In genomic region chr5:114130211-114130605, GRCm38 (mm10) we compare ENCODE assay signal across 8 mouse cellular contexts. TPM values are rescaled to one million over a fixed set of nuclear protein-coding genes. Genes with fewer than 3 reads are reported as not detected.
A peak's percentile ranks its signal among the peaks of the same experiment; 100 is the strongest.
DNase-seq lines count a peak whose midpoint lies in the region; ATAC-seq and TF ChIP-seq lines count a peak whose summit lies in the region.

TSS of gene Ung (plus strand) at chr5:114130386.

- no peaks in the 10 kb centered on the region for H3K36me3 ChIP-seq in hindbrain, embryonic 11.5 days (ENCODE audit: control insufficient read depth, insufficient read depth, low read length)
- H3K36me3 ChIP-seq in liver, adult 2 months (ENCODE audit: control insufficient read depth, insufficient read depth, low read length): no peaks in the 10 kb centered on the region

- WGBS in hindbrain, embryonic 11.5 days: 1% methylated on average over 20 of the region's 29 CpGs
- 2% methylated on average over 29 of the region's 29 CpGs for WGBS in liver, adult 2 months

- no peak for TF ChIP-seq CTCF in embryonic fibroblast, embryonic 13.5 days (IDR thresholded peaks at IDR 0.05; ENCODE audit: borderline replicate concordance, insufficient read depth, low read length)
- no peak for TF ChIP-seq CTCF in liver, adult 2 months (IDR thresholded peaks at IDR 0.05; ENCODE audit: low read depth, low read length)

- H3K27ac ChIP-seq in embryonic fibroblast, embryonic 13.5 days (ENCODE audit: insufficient read depth, low read length): no peak within 1 kb of the TSS
- H3K27ac ChIP-seq in hindbrain, embryonic 11.5 days (ENCODE audit: low read depth, low read length): peak within 1 kb of the TSS; percentile 1; the same call in 1 of the 2 replicates
- peak within 1 kb of the TSS; percentile 93 for H3K27ac ChIP-seq in liver, adult 2 months (replicated peaks; ENCODE audit: insufficient read depth, low read depth, low read length)

- H3K4me2 ChIP-seq in hindbrain, embryonic 11.5 days (replicated peaks; ENCODE audit: low read depth, low read length): peak within 1 kb of the TSS; percentile 99

- H3K27me3 ChIP-seq in hindbrain, embryonic 11.5 days (ENCODE audit: control insufficient read depth, insufficient read depth, low read length): no peaks in the 10 kb centered on the region
- H3K27me3 ChIP-seq in liver, adult 2 months (ENCODE audit: control insufficient read depth, insufficient read depth, low read length): no peaks in the 10 kb centered on the region

- no peaks in the 10 kb centered on the region for H3K79me2 ChIP-seq in liver, adult 2 months (ENCODE audit: control insufficient read depth, insufficient read depth, low read length)

- peak within 1 kb of the TSS; percentile 63 for H3K4me3 ChIP-seq in embryonic fibroblast, embryonic 13.5 days (ENCODE audit: insufficient read depth, low read length)
- peak within 1 kb of the TSS; percentile 81 for H3K4me3 ChIP-seq in hindbrain, embryonic 11.5 days (ENCODE audit: low read depth, low read length)
- peak within 1 kb of the TSS; percentile 69 for H3K4me3 ChIP-seq in liver, adult 2 months (ENCODE audit: insufficient read depth, low read depth, low read length)

- H3K9ac ChIP-seq in hindbrain, embryonic 11.5 days (ENCODE audit: low read depth, low read length): peak within 1 kb of the TSS; percentile 54
- H3K9ac ChIP-seq in liver, adult 2 months (ENCODE audit: low read depth, low read length): peak within 1 kb of the TSS; percentile 86

- peak; percentile 53 for ATAC-seq in hindbrain, embryonic 11.5 days (ENCODE audit: low FRiP score)

- DNase-seq in adrenal gland, postnatal 25 days: peak; percentile 47
- no peak for DNase-seq in adrenal gland, adult 18-20 months (ENCODE audit: low spot score in 2 of 2)
- DNase-seq in ZHBTc4 (ENCODE audit: low read depth, low spot score): peak; percentile 91
- DNase-seq in hindbrain, embryonic 11.5 days (ENCODE audit: low spot score): peak; percentile 87
- peak; percentile 21 for DNase-seq in liver, adult 2 months (ENCODE audit: extremely low read depth, low read depth, low spot score)
- peak; percentile 90 for DNase-seq in naive thymus-derived CD4-positive, alpha-beta T cell, adult 2 months (ENCODE audit: low read depth)
- no peak for DNase-seq in layer of hippocampus, adult 18-20 months (ENCODE audit: low spot score in 2 of 2)

- no peak for TF ChIP-seq POLR2A in embryonic fibroblast, embryonic 13.5 days (IDR thresholded peaks at IDR 0.05; ENCODE audit: low read depth, low read length)
- no peak for TF ChIP-seq POLR2A in liver, adult 2 months (IDR thresholded peaks at IDR 0.05; ENCODE audit: extremely low read depth, insufficient read depth, low read length)

- peaks cover 2% of the 10 kb centered on the region; the same call in 1 of the 2 replicates for H3K4me1 ChIP-seq in embryonic fibroblast, embryonic 13.5 days (ENCODE audit: control insufficient read depth, insufficient read depth, low read length)
- 0 out of 2 replicates have a peak, but pooled peaks cover 2% of the 10 kb centered on the region for H3K4me1 ChIP-seq in hindbrain, embryonic 11.5 days (replicated peaks; ENCODE audit: control insufficient read depth, insufficient read depth, low read length)
- H3K4me1 ChIP-seq in liver, adult 2 months (ENCODE audit: control insufficient read depth, insufficient read depth, low read length): peaks cover 15% of the 10 kb centered on the region

- no peaks in the 10 kb centered on the region for H3K9me3 ChIP-seq in hindbrain, embryonic 11.5 days (ENCODE audit: control insufficient read depth, low read length)

RNA-seq across cellular contexts. Expression of gene Ung, which starts in this region (rescaled TPM):
- total RNA-seq in adrenal gland, postnatal 25 days (2021): 6.7 and 15.0 TPM in 2 replicates
- 1 to 10 TPM; 2.8 to 4.1 TPM for total RNA-seq in adrenal gland, adult 18-20 months (2021)
- 5.9 and 8.9 TPM in 2 replicates for polyA plus RNA-seq in embryonic fibroblast, embryonic 13.5 days (2011; ENCODE audit: insufficient read length, low read depth, missing spikeins)
- polyA plus RNA-seq in hindbrain, embryonic 11.5 days (2014; fragmentation: Nextera tagmentation; extraction: Ambion mirVana): 18.1 and 25.5 TPM in 2 replicates
- total RNA-seq in liver, adult 2 months (2014; rRNA removed): 2.4 and 4.6 TPM in 2 replicates
- polyA plus RNA-seq in liver, adult 2 months (2012; rRNA removed): 5.0 and 5.3 TPM in 2 replicates
- 1 to 10 TPM; 2.0 to 2.6 TPM for total RNA-seq in layer of hippocampus, adult 18-20 months (2021)

Comparison
In these comparisons a context has a peak if more than half of its experiments do, and no peak if none do; other contexts are left out.
1. DNase-seq: peak in adrenal gland, postnatal 25 days (single experiment), ZHBTc4 (single experiment), hindbrain, embryonic 11.5 days (single experiment), liver, adult 2 months (single experiment) and naive thymus-derived CD4-positive, alpha-beta T cell, adult 2 months (single experiment); none in adrenal gland, adult 18-20 months (0 of 2) and layer of hippocampus, adult 18-20 months (0 of 2).
2. Peak in every context shown above with its lines, with median percentiles within 50 percentile points of each other: H3K4me3 ChIP-seq.